Mouse (Mus musculus) lung, embryonic 14.5 days (tissue): ENCODE results near the gene Epb41l4b. TPM values are rescaled to one million over a fixed set of nuclear protein-coding genes. Genes with fewer than 3 reads are reported as not detected.
A peak's percentile ranks its signal among the peaks of the same experiment; 100 is the strongest.

Experiments used
- ATAC-seq: fragments of 200-750 bp; cut with Nextera tagmentation; 2 replicates; pipeline ENCODE4 v1.8.0; 2017; ENCODE audit warnings: mild to moderate bottlenecking, moderate TSS enrichment, moderate library complexity; ENCODE audit not compliant: insufficient read depth
- DNase-seq: peaks from one replicate; pipeline ENCODE4 v3.0.0-alpha.2; 2015
- H3K27ac ChIP-seq: fragments of 300-500 bp; sonication (generic); 2 replicates; pipeline ENCODE4 v1.5.1; 2014; ENCODE audit warnings: low read depth, mild to moderate bottlenecking, moderate library complexity
- H3K27me3 ChIP-seq: fragments of 300-500 bp; sonication (generic); 2 replicates; pipeline ENCODE4 v1.6.1; 2014; ENCODE audit warnings: low read length, control low read depth; ENCODE audit not compliant: insufficient read depth
- H3K36me3 ChIP-seq: fragments of 300-500 bp; sonication (generic); 2 replicates; pipeline ENCODE4 v1.6.1; 2014; ENCODE audit warnings: control low read depth; ENCODE audit not compliant: insufficient read depth
- H3K4me1 ChIP-seq: fragments of 300-500 bp; sonication (generic); 2 replicates; pipeline ENCODE4 v1.6.1; 2014; ENCODE audit warnings: antibody characterized with exemption, control low read depth; ENCODE audit not compliant: insufficient read depth
- H3K4me2 ChIP-seq: fragments of 300-500 bp; sonication (generic); 2 replicates; pipeline ENCODE4 v1.6.1; 2014; ENCODE audit warnings: mild to moderate bottlenecking
- H3K4me3 ChIP-seq: fragments of 300-500 bp; sonication (generic); 2 replicates; pipeline ENCODE4 v1.5.1; 2014; ENCODE audit warnings: low read depth, low read length
- H3K9ac ChIP-seq: fragments of 300-500 bp; sonication (generic); 2 replicates; pipeline ENCODE4 v1.6.1; 2014
- H3K9me3 ChIP-seq: fragments of 300-500 bp; sonication (generic); 2 replicates; pipeline ENCODE4 v1.6.1; 2016; ENCODE audit warnings: low read depth, low read length, control low read depth
- CTCF ChIP-seq: IDR thresholded peaks from 2 replicates; pipeline ENCODE4 v1.5.1; 2016; ENCODE audit warnings: antibody characterized with exemption, low read depth
- WGBS: fragments of 180-500 bp; shearing (Covaris S2); extraction: QIAGEN DNeasy Blood & Tissue Kit; methylation state at CpG from one replicate; pipeline ENCODE4 v1.1.7; 2014; 5-methylcytosine and 5-hydroxymethylcytosine counted together
- polyA plus RNA-seq: library from polyadenylated mRNA; unstranded; fragments of >200 nt; fragmentation: Nextera tagmentation; extraction: Ambion mirVana; gene quantifications from 2 replicates; pipeline ENCODE4 v1.2.1, GENCODE M21; 2014

Epb41l4b gene
- polyA plus RNA-seq, 1 experiment from 2014 or later, result 1.2 TPM

GRCm38 (mm10) chr4:57165654-57166053 is 22.4 kb upstream of the Epb41l4b start:
- Histone ChIP-seq H3K4me3 (no peak overlapping the region), H3K4me1 (0 out of 2 replicates have a peak, but pooled peaks cover 3% of the 10 kb centered on the region), H3K9me3 (no peaks in the 10 kb centered on the region), H3K27me3 (no peaks in the 10 kb centered on the region), H3K4me2 (no peak overlapping the region), H3K27ac (no peak overlapping the region), H3K9ac (no peak overlapping the region), H3K36me3 (no peaks in the 10 kb centered on the region)
- no peak for DNase-seq
- no peak for TF ChIP-seq CTCF
- WGBS, result 42% methylated on average over 3 of the region's 3 CpGs
- ATAC-seq, result no peak

GRCm38 (mm10) chr4:57164578-57165210 is 21.5 kb upstream of the Epb41l4b start:
- no peak overlapping the region for H3K4me2 ChIP-seq
- WGBS, result 77% methylated on average over 9 of the region's 9 CpGs
- H3K9ac ChIP-seq, result no peak overlapping the region
- H3K9me3 ChIP-seq, result no peaks in the 10 kb centered on the region
- ATAC-seq, result no peak
- H3K4me3 ChIP-seq, result no peak overlapping the region
- no peak for DNase-seq
- no peaks in the 10 kb centered on the region for H3K36me3 ChIP-seq
- TF ChIP-seq CTCF, result no peak
- H3K4me1 ChIP-seq, result 0 out of 2 replicates have a peak, but pooled peaks cover 3% of the 10 kb centered on the region
- H3K27ac ChIP-seq, result no peak overlapping the region
- no peaks in the 10 kb centered on the region for H3K27me3 ChIP-seq

- Histone ChIP-seq H3K36me3 (no peaks in the 10 kb centered on the region), H3K9me3 (no peaks in the 10 kb centered on the region), H3K4me1 (0 out of 2 replicates have a peak, but pooled peaks cover 3% of the 10 kb centered on the region), H3K27me3 (no peaks in the 10 kb centered on the region), H3K4me2 (no peak overlapping the region), H3K9ac (no peak overlapping the region), H3K4me3 (no peak overlapping the region), H3K27ac (no peak overlapping the region)
- TF ChIP-seq CTCF, result no peak
- ATAC-seq (no peak), DNase-seq (no peak)
- 38% methylated on average over 10 of the region's 10 CpGs for WGBS
These were observed 19.8 kb upstream of the Epb41l4b start for GRCm38 (mm10) chr4:57162789-57163722.

DNA sequence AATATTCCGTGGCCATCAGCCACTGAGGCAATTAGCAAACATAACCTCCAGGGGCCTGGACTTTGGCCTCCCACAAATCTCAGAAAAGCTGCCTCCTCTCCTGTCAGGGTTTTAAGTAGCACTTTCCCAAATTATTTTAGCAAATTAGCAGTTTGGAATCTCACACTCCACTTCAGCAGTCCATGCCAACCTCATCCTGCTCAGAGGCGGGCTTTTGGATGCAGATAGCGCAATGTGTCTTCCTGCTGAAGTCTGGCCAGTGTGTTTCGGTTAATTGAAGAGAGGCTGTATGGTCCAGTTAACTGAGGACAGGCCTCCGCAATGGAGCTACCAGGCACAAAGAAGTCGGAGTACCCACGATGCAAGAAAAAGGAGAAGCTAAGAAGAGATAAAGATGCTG is 17.3 kb upstream of the Epb41l4b start:
- Histone ChIP-seq H3K27ac (no peak overlapping the region), H3K9ac (no peak overlapping the region), H3K27me3 (no peaks in the 10 kb centered on the region), H3K4me2 (no peak overlapping the region), H3K36me3 (no peaks in the 10 kb centered on the region), H3K4me1 (no peaks in the 10 kb centered on the region), H3K4me3 (no peak overlapping the region), H3K9me3 (no peaks in the 10 kb centered on the region)
- no peak for DNase-seq
- no peak for ATAC-seq
- TF ChIP-seq CTCF, result no peak
- WGBS, result 77% methylated on average over 7 of the region's 7 CpGs

DNA sequence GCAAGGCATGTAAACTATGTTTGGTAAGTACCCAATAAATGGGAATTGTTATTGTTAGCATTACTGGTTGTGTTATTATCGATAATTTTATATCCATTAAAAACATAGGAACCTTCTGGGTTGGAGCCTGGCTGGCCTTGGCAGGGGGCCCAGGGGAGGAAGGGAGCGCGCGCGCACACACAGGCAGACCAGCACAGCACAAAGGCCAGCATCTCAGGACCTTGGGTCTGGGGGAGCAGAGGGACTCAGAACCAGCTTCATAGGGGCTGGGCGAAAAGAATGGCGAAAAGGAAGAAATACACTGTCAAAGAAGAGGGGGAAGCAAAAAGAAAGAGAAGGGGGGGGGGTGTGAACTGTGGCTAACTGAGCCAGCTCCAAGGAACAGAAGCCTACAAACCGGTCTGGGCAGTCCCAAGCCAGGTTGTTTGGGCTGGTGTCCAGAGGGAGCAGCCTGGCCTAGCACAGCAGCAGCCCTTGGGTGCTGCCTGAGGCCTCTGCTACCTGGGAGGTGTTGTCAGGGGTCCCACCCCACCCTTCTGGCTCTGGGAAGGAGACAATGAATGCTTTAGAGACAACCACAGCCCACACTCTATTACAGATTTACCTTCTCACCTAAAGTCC is 13.4 kb upstream of the Epb41l4b start:
- TF ChIP-seq CTCF, result no peak
- no peaks in the 10 kb centered on the region for H3K36me3 ChIP-seq
- H3K4me2 ChIP-seq, result no peak overlapping the region
- no peak overlapping the region for H3K27ac ChIP-seq
- peak; percentile 75; the same call in 1 of the 2 replicates for ATAC-seq
- 0 out of 2 replicates have a peak, but pooled peaks cover 8% of the 10 kb centered on the region for H3K4me1 ChIP-seq
- H3K27me3 ChIP-seq, result no peaks in the 10 kb centered on the region
- WGBS, result 68% methylated on average over 8 of the region's 8 CpGs
- H3K9me3 ChIP-seq, result no peaks in the 10 kb centered on the region
- DNase-seq, result peak; percentile 62
- H3K9ac ChIP-seq, result no peak overlapping the region
- no peak overlapping the region for H3K4me3 ChIP-seq

- no peaks in the 10 kb centered on the region for H3K9me3 ChIP-seq
- H3K4me2 ChIP-seq, result peak overlapping the region; percentile 36
- WGBS, result 31% methylated on average over 8 of the region's 8 CpGs
- no peak overlapping the region for H3K4me3 ChIP-seq
- no peaks in the 10 kb centered on the region for H3K27me3 ChIP-seq
- H3K4me1 ChIP-seq, result 0 out of 2 replicates have a peak, but pooled peaks cover 8% of the 10 kb centered on the region
- H3K27ac ChIP-seq, result peak overlapping the region; percentile 37
- ATAC-seq, result peak; percentile 56; the same call in 1 of the 2 replicates
- TF ChIP-seq CTCF, result no peak
- peak overlapping the region; percentile 35 for H3K9ac ChIP-seq
- no peaks in the 10 kb centered on the region for H3K36me3 ChIP-seq
- peak; percentile 36 for DNase-seq
These were observed 10.6 kb upstream of the Epb41l4b start for GRCm38 (mm10) chr4:57153838-57154237.
